Mouse (Mus musculus) lung, embryonic 16.5 days (tissue): ENCODE results near the gene Poc1b. TPM values are rescaled to one million over a fixed set of nuclear protein-coding genes. Genes with fewer than 3 reads are reported as not detected.

Experiments used
- ATAC-seq: fragments of 200-750 bp; cut with Nextera tagmentation; 2 replicates; pipeline ENCODE4 v1.8.0; 2017; ENCODE audit warnings: low read depth, mild to moderate bottlenecking, moderate library complexity
- H3K27ac ChIP-seq: fragments of 300-500 bp; sonication (generic); 2 replicates; pipeline ENCODE4 v1.5.1; 2014; ENCODE audit warnings: mild to moderate bottlenecking, control low read depth, low read length
- H3K27me3 ChIP-seq: fragments of 300-500 bp; sonication (generic); 2 replicates; pipeline ENCODE4 v1.6.1; 2014; ENCODE audit warnings: low read depth, low read length, mixed read lengths; ENCODE audit not compliant: control insufficient read depth, insufficient read depth
- H3K36me3 ChIP-seq: fragments of 300-500 bp; sonication (generic); 2 replicates; pipeline ENCODE4 v1.6.1; 2014; ENCODE audit warnings: low read length; ENCODE audit not compliant: control insufficient read depth, insufficient read depth
- H3K4me1 ChIP-seq: fragments of 300-500 bp; sonication (generic); replicated peaks from 2 replicates; pipeline ENCODE4 v1.6.1; 2014; ENCODE audit warnings: low read length, mixed read lengths; ENCODE audit not compliant: control insufficient read depth, insufficient read depth
- H3K4me2 ChIP-seq: fragments of 300-500 bp; sonication (generic); 2 replicates; pipeline ENCODE4 v1.6.1; 2014; ENCODE audit warnings: low read depth, low read length, control low read depth
- H3K4me3 ChIP-seq: fragments of 300-500 bp; sonication (generic); 2 replicates; pipeline ENCODE4 v1.5.1; 2014; ENCODE audit warnings: mild to moderate bottlenecking, low read length, control low read depth
- H3K9ac ChIP-seq: fragments of 300-500 bp; sonication (generic); 2 replicates; pipeline ENCODE4 v1.6.1; 2014; ENCODE audit warnings: low read length, control low read depth
- H3K9me3 ChIP-seq: fragments of 300-500 bp; sonication (generic); 2 replicates; pipeline ENCODE4 v1.6.1; 2016; ENCODE audit warnings: low read length; ENCODE audit not compliant: control insufficient read depth
- WGBS: fragments of 180-500 bp; shearing (Covaris S2); extraction: QIAGEN DNeasy Blood & Tissue Kit; methylation state at CpG from one replicate; pipeline ENCODE4 v1.1.7; 2014; 5-methylcytosine and 5-hydroxymethylcytosine counted together
- polyA plus RNA-seq: library from polyadenylated mRNA; unstranded; fragments of >200 nt; fragmentation: Nextera tagmentation; extraction: Ambion mirVana; gene quantifications from 2 replicates; pipeline ENCODE4 v1.2.1, GENCODE M21; 2015

Poc1b gene
- polyA plus RNA-seq, 1 experiment from 2014 or later = 22.7 TPM

DNA sequence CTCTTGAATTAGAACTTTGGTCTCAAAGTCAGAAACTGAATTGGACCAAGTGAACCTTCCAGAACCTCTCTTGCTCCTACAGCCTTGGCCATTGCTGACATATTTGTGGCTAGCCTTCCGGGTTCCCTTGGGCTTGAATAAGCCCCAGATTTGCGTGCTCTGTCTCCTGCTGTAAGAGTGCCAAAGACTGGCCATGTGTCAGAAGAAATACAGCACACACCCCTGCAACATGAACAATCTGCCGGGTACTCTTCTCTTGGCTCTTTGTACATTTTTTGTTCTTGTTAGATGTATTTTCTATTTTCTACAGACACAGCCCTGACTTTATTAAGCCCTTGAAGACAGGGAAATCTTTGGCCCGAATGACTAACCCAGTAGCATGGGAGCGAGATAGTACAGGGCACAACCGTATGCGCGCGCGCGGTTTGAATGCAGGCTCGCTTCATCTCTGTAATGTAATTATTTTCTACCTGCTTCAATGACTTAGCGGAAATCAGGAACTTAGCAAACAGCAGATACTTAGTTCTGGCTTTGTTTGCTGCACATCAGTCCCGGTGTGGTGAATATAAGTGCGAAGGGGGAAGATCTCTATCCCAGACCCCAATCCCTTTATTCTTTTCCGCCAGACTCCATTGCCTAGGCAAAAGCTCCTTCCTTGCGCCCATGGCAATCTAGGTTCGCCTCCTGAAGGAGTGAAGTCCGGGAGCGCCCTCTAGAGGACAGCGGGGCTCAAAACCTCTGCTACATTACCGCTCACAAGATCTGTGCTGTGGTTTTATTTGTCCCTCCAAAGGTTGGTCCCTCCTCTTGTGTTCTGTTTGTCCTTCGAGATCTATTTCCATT lies 22.2 kb upstream of the Poc1b start:
- Histone ChIP-seq H3K4me3 (no peak overlapping the region), H3K9ac (no peak overlapping the region), H3K4me1 (peaks cover 3% of the 10 kb centered on the region; the same call in 1 of the 2 replicates), H3K4me2 (0 out of 2 replicates have a peak overlapping the region, but pooled peaks have one; percentile 5), H3K36me3 (no peaks in the 10 kb centered on the region), H3K9me3 (no peaks in the 10 kb centered on the region), H3K27ac (no peak overlapping the region), H3K27me3 (no peaks in the 10 kb centered on the region)
- 47% methylated on average over 23 of the region's 23 CpGs for WGBS
- peak; percentile 78 for ATAC-seq

DNA sequence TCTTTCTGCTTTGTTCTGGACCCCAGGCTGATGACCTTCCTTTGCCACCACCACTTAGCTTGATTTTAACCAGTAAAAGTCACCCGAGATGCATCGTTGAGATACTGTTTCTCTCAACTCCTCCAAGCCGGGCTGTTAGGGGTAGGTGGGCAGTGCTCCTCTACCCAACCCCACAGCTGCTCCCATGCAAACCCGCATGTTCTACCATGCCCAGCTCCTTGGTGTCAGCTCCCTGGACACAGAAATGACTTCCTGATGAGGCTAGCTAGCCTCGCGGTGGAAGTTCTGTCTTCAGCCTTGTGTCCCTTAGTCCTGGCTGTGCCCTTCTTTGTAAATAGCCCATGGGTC lies 21.6 kb upstream of the Poc1b start:
- Histone ChIP-seq H3K4me1 (peaks cover 3% of the 10 kb centered on the region; the same call in 1 of the 2 replicates), H3K9me3 (no peaks in the 10 kb centered on the region), H3K4me3 (no peak overlapping the region), H3K4me2 (0 out of 2 replicates have a peak overlapping the region, but pooled peaks have one; percentile 5), H3K9ac (no peak overlapping the region), H3K27me3 (no peaks in the 10 kb centered on the region), H3K36me3 (no peaks in the 10 kb centered on the region), H3K27ac (no peak overlapping the region)
- 0 out of 2 replicates have a peak, but pooled peaks have one; percentile 7 for ATAC-seq
- WGBS = 52% methylated on average over 6 of the region's 6 CpGs

DNA sequence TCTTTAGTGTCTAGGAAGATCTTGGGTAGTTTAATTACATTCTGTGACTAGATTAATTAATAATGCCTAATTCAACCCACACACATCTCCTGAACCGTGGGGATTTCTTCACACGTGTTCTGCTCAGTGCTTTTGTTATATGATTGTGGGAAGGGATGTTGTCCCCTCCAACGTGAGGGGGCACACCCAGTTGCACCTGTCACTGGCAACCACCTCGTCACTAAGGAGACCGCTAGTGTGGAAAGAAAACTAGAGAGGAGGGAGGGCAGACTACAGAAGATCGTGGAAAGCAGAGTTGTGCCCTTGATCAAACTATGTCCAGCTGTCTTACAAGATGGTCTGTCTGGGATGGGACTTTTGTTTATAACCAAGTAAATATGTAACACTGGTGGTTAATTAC lies 20.8 kb upstream of the Poc1b start:
- no peaks in the 10 kb centered on the region for H3K36me3 ChIP-seq

DNA sequence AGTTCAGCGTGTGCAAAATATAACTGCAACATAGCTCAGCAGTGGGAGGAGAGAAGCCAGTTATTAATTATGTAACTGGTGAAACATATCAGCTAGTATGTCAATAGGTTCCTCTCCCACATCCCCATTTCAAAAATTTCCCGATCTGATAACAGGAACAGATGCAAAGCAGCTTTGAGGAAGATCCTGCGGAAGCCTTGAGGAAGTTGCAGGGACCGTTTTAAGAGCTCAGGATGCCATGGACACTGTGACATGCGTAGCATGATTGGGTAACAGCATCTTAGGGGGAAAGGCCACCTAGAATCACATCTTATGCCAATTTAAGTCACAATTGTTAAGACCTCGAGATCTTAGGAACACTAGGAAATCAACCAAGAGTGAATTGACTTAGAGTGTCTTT lies 16.9 kb upstream of the Poc1b start:
- Histone ChIP-seq H3K36me3 (no peaks in the 10 kb centered on the region), H3K4me3 (no peak overlapping the region), H3K27ac (no peak overlapping the region), H3K4me1 (no peaks in the 10 kb centered on the region), H3K4me2 (no peak overlapping the region), H3K9me3 (no peaks in the 10 kb centered on the region), H3K9ac (no peak overlapping the region), H3K27me3 (no peaks in the 10 kb centered on the region)
- whole genome bisulfite sequencing = 60% methylated on average over 6 of the region's 6 CpGs
- ATAC-seq = no peak

More for the DNA sequence above, 20.8 kb upstream of the Poc1b start:
- Histone ChIP-seq H3K27ac (no peak overlapping the region), H3K27me3 (no peaks in the 10 kb centered on the region), H3K4me3 (no peak overlapping the region), H3K9ac (no peak overlapping the region), H3K4me2 (no peak overlapping the region), H3K4me1 (peaks cover 3% of the 10 kb centered on the region; the same call in 1 of the 2 replicates), H3K9me3 (no peaks in the 10 kb centered on the region)
- no peak for ATAC-seq
- 60% methylated on average over 6 of the region's 6 CpGs for WGBS

DNA sequence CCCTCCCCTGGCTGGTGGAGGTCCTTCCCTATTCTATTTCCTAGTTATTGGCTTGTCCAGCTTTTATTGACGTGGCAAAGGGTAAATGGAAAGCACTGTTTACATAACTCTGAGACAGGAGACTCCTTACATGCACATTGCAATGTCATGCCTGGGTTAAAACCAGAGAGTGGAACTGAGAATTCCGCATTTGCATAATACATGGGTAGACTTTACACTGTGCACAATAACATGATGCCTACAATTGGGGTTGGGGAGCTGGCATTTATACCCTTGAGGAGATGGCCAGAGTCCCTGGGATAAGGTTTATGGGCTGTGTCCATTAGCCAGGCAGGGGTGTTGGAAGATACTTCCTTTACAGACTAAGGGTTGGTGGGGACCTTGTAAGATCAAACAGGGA lies 13.5 kb upstream of the Poc1b start:
- H3K4me1 ChIP-seq = no peaks in the 10 kb centered on the region
- H3K4me3 ChIP-seq = no peak overlapping the region
- no peak overlapping the region for H3K4me2 ChIP-seq
- no peaks in the 10 kb centered on the region for H3K36me3 ChIP-seq
- WGBS = 77% methylated on average over 2 of the region's 2 CpGs
- ATAC-seq = no peak
- no peak overlapping the region for H3K9ac ChIP-seq
- no peaks in the 10 kb centered on the region for H3K27me3 ChIP-seq
- H3K27ac ChIP-seq = no peak overlapping the region
- H3K9me3 ChIP-seq = no peaks in the 10 kb centered on the region

DNA sequence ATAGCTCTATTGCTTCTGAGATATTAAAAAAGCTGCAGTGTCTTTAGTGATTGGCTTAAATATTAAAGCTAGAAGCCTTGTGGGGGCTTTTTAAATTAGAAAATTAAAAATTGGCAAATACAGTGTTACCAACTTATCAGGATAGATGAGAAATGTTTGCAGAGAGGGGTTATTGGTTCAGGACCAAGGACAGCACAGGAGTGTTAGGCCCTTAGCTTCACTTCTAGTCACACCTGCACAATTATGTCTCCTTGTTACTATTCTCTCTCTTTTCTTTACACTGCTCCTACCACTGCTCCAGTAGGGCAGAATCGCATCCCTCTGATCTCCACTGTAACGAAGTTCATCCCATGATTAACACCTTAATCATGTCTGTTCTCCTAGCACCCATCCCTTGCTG lies 11.7 kb upstream of the Poc1b start:
- H3K27me3 ChIP-seq = no peaks in the 10 kb centered on the region
- no peaks in the 10 kb centered on the region for H3K9me3 ChIP-seq
- no peak overlapping the region for H3K9ac ChIP-seq
- ATAC-seq = no peak
- H3K4me3 ChIP-seq = no peak overlapping the region
- no peak overlapping the region for H3K4me2 ChIP-seq
- H3K27ac ChIP-seq = no peak overlapping the region
- H3K36me3 ChIP-seq = no peaks in the 10 kb centered on the region
- whole genome bisulfite sequencing = 66% methylated on average over 2 of the region's 2 CpGs
- H3K4me1 ChIP-seq = no peaks in the 10 kb centered on the region

DNA sequence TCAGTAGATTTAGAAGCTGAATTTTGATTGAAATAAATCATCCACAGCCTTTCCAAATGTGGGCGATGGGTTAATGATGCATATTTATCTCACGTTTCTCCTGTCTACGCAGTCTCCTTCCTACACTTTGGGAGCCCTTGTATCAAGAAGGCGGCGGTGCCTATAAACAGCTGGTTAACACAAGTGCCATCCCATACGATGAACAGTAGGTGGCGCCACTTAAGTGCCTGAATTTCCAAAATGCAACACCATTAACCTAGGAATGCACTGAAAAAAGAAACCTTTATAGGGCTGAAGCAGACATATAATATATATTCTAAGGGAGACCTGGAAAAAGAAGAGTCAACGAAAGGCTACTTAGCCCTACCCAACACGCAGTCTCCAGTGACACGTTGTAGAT lies 9.5 kb upstream of the Poc1b start:
- WGBS = 69% methylated on average over 10 of the region's 10 CpGs
- Histone ChIP-seq H3K9me3 (no peaks in the 10 kb centered on the region), H3K4me1 (no peaks in the 10 kb centered on the region), H3K4me2 (no peak overlapping the region), H3K36me3 (no peaks in the 10 kb centered on the region), H3K27ac (no peak overlapping the region), H3K4me3 (no peak overlapping the region), H3K9ac (no peak overlapping the region), H3K27me3 (no peaks in the 10 kb centered on the region)
- ATAC-seq = no peak

DNA sequence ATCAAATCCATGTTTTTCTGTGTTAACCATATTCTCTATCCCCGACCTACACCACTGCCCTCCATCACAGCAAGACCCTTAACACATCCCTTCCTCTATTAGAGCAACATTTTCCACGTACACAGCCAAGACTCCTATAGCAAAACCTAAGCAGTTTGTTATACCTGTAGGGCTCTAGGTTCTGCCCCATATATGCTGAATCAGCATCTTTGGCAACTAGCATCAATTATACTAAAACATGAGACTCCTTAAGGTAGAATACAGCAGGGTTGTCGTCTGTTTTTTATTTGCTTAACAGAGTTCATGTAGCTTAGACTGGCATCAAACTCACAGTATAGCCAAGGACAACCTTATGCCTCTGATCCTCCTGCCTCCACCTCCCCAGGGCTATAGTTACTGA lies 1.3 kb upstream of the Poc1b start:
- Histone ChIP-seq H3K4me3 (no peak overlapping the region), H3K27ac (no peak overlapping the region), H3K36me3 (peaks cover 14% of the 10 kb centered on the region), H3K27me3 (no peaks in the 10 kb centered on the region), H3K9ac (no peak overlapping the region), H3K9me3 (peaks cover 6% of the 10 kb centered on the region; the same call in 1 of the 2 replicates), H3K4me1 (peaks cover 13% of the 10 kb centered on the region), H3K4me2 (no peak overlapping the region)
- no peak for ATAC-seq
- WGBS = 80% methylated on average over 3 of the region's 3 CpGs

DNA sequence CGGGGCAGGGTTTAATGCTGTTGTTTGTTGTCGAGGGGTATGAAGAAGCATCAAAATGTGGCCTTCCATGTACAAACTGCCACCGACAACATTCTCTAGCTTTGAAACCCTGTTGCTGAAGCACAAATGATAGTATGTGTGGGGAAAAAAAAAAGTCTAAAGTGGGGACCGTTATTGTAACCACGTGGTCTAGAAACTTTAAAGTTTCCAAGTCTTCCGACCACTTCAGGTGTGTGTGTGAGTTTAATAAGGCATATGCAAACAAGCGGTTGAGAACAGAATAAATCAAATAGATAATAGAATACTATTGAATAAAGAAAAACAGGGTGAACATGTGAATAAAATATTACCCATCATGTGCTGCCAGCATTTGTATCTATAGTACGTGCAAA lies 529 bp upstream of the Poc1b start:
- 25% methylated on average over 8 of the region's 8 CpGs for WGBS
- Histone ChIP-seq H3K4me1 (peaks cover 14% of the 10 kb centered on the region), H3K9ac (peak overlapping the region; percentile 96), H3K4me3 (peak overlapping the region; percentile 99), H3K27me3 (no peaks in the 10 kb centered on the region), H3K27ac (peak overlapping the region; percentile 89; the same call in 1 of the 2 replicates), H3K36me3 (peaks cover 20% of the 10 kb centered on the region), H3K9me3 (peaks cover 6% of the 10 kb centered on the region; the same call in 1 of the 2 replicates), H3K4me2 (peak overlapping the region; percentile 97)
- no peak for ATAC-seq
